Mouse (Mus musculus): ENCODE measurements around the gene Nrp2. TPM values are rescaled to one million over a fixed set of nuclear protein-coding genes. Genes with fewer than 3 reads are reported as not detected.
A peak's percentile ranks its signal among the peaks of the same experiment; 100 is the strongest.

The Nrp2 gene
- total RNA-seq, 1 experiment from 2014 or later, result 5.0 TPM

DNA sequence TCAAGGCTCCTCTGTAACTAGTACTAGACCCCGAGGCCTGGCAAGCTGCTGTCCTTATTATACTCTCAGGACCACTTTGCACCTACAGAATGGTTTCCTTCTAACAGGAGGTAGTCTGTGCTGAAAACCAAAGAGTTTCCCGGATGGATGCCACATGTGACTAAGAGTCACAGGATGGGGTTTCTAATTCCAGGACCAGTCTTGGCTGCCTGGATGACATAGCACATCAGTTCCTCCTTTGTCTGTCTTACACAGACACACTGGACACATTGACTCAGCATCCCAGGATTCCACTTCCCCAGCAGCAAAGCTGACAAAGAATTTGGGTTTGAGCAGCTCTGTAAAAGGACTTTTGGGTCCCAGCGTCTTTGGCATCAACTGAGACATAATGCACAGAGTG, 17.1 kb downstream of the Nrp2 start:
- ATAC-seq (replicated peaks; ENCODE audit: insufficient number of reproducible peaks, low FRiP score, low TSS enrichment, poor library complexity, severe bottlenecking), result no peak

DNA sequence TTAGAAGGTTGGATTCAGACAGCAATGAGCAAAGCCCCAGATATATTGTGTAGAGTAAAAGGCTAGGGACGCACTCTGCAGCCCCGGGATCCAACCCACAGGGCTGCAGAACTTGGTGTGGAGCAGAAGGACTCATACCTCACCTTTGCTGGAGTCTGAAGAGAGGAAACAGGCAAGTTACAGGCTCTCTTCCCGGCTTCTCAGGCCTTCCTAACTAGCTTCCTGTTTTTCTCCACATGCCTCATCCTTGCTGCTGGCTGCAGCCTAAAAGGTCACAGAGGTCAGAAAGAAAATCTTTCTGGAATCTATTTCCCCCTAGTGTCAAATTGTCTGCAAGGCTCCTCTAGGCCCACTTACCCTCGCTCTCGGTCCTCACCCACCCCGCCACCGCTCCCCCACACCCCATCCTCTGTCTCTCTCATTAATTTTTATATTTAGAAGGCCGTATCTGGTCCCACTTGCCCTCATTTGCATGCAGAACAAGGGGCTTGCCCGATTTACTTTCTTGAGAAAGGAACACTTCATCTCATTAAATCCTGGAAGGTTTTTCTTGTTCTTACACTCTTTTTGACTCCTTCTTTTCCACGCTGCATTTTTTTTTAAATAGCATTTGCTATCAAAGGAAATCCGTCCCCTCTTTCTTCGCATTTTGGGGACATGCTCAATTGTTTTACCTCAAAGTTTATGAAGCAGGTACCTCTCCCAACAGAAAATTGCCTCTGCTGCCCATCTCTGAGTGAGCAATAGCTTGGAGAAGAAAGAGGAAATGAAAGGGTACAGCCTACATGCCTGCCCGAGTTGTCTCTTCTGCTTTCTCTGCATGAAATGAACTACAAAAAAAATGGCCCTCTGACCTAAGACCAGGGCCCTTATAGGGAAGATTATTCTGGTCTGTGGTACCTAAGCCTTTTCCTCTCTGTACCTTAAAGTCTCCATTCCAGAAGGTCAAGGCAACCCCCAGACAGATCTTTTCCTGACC, 17.9 kb downstream of the Nrp2 start:
- ATAC-seq (replicated peaks; ENCODE audit: insufficient number of reproducible peaks, low FRiP score, low TSS enrichment, poor library complexity, severe bottlenecking), result peak; percentile 59; the same call in 1 of the 2 replicates

DNA sequence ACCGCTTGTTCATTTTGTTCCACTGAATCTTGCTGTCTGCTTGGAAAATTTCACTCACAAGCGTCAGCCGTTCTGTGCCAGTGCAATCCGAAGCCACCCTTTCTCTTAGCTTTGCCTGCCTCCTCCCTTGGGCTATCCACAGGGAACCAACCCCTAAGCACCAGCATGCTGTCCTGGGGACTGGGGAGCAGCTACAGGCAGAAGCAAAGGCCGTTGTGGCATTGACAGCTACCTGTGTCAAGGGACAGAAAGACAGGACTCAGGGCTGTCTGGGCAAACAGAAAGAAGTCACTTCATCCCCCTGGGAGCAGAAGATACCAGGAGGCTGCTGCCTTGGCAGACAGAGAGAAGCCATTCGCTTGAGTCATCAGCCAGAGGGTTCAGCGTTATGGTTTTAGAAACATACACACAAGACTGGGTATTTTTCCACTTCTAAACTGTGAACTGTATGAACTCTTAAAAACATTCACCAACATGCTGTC, 18.7 kb downstream of the Nrp2 start:
- ATAC-seq (replicated peaks; ENCODE audit: insufficient number of reproducible peaks, low FRiP score, low TSS enrichment, poor library complexity, severe bottlenecking), result no peak

DNA sequence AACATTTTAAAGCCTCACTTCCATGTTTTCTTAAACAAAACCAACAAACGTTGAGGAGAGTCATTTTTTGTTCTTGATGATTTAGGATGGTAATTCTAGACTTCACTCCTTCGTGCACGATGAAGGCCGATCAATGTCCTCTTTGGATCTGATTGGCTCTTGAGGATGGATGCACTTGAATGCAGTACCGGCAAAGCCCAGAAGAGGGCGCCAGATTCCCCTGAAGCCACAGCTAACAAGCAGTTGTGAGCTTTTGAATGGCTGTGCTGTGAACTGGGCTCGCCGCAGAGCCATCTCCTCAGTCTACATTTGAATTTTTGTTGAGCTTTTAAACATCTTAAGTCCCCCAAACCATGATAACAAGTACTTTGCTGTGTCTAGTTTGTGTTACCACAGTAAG, 19.4 kb downstream of the Nrp2 start:
- no peak for ATAC-seq (replicated peaks; ENCODE audit: insufficient number of reproducible peaks, low FRiP score, low TSS enrichment, poor library complexity, severe bottlenecking)

DNA sequence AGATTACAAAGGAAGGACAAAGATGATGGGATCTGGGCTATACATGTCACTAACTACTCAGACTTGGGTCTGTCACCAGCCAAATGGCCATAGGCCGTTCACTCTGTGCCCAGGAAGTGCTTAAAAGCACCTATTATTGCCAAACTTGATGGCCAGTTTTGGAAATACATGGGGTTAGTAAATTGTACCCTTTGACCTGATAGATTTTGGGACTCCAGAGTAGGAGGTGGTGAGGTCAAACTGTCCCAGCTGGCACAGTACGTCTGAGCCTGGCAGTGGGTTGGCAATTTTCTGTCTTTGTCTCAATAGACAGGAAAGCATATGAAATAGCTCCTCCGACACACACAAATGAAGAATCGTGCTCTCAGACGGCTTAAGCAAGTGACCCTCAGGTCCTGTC, 20.8 kb downstream of the Nrp2 start:
- no peak for ATAC-seq (replicated peaks; ENCODE audit: insufficient number of reproducible peaks, low FRiP score, low TSS enrichment, poor library complexity, severe bottlenecking)

DNA sequence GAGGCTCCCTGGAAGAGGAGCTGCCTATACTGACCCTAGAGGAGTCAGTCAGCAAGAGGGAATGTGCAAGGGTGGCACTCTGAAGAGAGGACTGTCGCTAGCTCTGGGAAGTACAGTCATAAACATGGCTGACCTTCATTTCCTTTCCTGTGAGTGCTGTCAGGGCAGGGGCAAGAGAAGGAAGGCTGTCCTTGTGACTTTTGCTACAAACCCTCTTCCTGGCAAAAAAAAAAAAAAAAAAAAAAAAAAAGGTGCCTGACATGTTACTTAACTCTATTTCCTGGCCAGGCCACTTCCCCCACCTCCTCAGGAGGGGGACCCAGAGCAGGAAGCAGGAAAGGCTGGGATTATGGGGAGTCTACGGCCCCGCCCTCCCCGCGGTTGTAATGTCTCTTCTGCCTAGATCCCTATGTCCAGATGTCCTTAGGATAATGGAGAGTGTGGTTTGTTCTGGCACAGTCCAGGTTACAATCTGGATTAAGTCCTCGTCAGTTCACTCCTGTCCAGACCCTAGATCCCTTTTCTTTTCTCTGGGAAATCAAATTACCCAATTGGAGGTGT, 21.5 kb downstream of the Nrp2 start:
- ATAC-seq (replicated peaks; ENCODE audit: insufficient number of reproducible peaks, low FRiP score, low TSS enrichment, poor library complexity, severe bottlenecking), result no peak

DNA sequence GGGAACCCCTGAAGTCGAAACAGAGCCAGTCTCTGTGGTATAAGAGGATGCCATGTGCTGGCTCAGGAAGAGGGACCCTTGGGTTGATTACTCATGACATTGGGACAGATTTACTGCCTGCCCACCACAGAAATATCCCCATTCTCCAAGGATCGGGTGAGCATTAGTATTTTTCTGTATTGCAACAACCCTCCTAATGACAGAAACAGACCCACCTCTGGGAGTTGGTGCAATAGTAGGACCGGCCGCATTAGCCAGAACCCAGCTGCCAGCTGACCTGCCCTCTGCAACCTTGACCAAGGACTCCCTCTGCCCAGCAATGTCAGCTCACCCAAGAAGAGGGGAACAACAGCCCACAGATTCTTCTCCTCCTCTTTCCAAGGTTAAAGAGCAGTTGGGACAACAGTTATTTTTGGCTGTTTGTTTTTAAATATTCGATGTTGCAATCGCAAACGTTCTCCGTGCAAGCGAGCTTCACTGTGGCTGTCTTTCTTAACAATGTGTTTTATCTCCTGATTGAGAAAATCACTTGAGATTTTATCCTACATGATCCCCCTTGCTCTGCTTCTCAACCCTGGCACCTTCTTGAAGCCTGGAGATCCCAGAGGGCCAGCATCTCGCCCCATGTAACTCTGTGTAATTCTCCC, 22.1 kb downstream of the Nrp2 start:
- ATAC-seq (replicated peaks; ENCODE audit: insufficient number of reproducible peaks, low FRiP score, low TSS enrichment, poor library complexity, severe bottlenecking), result no peak

DNA sequence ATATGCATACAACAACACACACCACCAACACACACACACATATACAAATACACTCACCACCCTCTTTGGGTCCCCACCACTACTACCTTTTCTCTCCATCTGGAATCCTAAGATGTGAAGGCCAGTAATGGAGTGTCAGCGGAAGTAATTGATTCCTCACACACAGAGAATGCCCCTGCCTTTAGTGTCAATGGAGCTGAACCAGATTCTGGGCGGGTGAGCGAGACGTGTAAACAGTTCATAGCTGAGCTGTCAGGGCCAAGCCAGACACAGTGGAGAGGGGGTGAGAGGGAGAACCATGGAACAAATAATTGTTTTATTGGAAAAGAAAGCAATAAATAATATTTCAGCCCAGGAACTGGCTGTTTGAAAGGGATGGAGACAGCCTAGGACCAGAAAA, 24.1 kb downstream of the Nrp2 start:
- ATAC-seq (replicated peaks; ENCODE audit: insufficient number of reproducible peaks, low FRiP score, low TSS enrichment, poor library complexity, severe bottlenecking), result no peak

DNA sequence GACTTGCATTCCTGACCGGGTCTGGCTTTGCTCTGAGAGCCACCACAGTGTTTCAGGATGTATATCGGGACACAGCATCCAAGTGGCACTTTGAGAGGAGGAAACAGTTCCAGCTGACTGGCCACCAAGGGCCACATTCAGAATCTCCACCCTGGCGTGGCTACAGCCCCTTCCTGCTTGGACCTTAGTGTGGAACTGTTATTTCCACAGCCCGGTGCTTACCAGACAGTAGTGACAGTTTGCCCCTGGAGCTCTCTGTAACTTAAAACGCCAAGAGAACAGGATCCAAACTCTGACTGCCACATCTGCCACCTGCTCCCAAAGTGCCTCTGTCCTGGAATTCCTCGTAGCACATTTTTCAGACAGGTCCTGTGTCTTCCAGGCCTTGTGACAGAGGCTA, 25.3 kb downstream of the Nrp2 start:
- no peak for ATAC-seq (replicated peaks; ENCODE audit: insufficient number of reproducible peaks, low FRiP score, low TSS enrichment, poor library complexity, severe bottlenecking)

DNA sequence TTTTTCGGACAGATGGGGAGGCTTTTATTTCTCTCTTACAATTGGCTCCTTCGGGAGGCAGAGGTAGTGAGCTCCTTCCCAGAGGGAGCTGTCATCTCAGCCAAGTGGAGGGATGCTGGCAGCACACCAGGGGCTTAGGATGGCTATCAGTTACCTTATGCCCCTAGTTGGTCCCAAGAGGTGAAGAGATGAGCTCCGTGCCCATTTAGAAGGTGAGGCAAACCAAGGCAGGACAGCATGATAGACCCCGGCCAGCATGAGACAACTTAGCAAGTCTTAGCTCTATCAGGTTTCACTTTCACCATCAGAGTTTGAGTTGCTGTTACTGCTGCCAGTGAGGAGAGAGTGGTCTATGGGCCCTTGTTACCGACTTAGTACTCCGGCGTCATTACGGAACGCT, 25.8 kb downstream of the Nrp2 start:
- no peak for ATAC-seq (replicated peaks; ENCODE audit: insufficient number of reproducible peaks, low FRiP score, low TSS enrichment, poor library complexity, severe bottlenecking)

DNA sequence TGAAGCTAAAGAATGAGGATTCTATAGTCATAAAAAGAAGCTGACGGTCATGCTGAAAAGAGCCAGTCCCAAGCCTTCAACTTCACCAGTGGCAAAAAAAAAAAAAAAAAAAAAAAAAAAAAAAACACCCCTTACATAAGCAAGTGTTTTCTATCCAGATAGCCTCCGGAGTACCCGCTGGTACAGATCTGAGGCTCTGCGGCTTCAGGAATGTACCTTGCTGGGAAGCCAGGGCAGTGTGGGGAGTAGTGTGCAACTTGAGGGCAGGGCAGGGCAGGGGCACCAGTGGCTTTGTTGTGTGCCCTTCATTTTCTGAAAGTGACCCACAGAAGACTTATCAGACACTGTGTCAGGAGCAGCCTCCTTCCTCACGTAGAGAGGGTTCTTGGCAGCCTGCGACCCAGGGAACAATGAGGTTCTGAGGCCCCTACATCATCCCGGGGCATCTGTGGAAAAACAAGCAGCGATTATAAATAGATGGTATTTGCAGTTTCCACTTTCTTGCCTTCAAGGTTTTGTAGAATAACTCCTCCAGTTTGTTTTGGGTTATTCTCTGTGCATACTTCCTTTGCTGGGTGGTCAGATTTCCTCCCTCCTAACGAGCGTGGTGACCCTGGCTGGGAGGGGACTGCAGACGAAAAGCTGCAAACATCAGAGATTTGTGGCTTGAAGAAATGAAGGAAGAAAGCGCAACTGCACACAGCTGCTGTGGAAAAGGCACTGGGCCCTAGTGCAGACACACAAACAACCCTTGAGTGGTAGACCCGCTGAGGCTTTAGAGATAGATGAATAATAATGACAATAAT, 26.5 kb downstream of the Nrp2 start:
- ATAC-seq (replicated peaks; ENCODE audit: insufficient number of reproducible peaks, low FRiP score, low TSS enrichment, poor library complexity, severe bottlenecking), result no peak

DNA sequence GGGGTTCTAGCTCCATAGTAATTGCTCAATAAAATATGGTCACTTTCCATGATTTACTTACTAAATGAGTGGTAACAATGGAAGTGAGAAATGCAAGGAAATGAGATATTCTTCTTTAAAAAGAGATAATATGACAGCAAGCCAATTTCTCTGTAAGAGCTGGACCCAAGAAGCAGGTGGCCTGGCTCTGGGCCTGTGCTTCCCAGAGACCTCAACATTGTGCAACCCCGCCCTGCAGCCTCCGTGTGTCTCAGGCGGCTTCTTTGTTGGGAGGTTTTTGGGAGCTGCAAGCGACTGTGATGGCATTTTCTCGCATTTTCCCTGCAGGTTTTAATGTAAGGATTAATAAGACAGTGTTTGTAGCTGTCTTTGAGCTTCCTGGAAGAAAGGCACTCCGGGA, 29.0 kb downstream of the Nrp2 start:
- ATAC-seq (replicated peaks; ENCODE audit: insufficient number of reproducible peaks, low FRiP score, low TSS enrichment, poor library complexity, severe bottlenecking), result no peak

DNA sequence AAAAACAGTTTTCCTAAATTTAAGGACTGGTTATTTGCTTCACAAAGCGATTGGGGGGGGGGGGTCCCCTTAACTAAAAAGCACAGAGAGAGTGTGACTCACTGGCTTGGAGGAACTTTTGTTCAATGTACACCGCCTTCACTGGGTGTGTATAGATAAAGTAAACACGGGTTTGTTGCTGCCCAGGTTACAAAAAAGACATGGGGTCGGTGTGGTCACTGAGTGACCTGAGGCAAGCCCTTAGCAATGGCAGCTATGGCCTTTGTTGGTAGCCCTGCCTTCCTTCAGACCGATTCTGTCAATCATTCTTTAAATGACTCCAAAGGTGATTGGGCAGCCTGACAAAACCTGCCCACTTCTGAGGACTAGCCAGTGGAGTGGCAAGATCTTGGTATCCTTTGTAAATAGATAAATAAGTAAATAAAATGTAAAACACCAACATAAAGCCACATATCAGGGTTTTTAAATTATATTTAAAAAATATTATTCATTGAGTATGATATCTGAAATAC, 31.4 kb downstream of the Nrp2 start:
- no peak for ATAC-seq (replicated peaks; ENCODE audit: insufficient number of reproducible peaks, low FRiP score, low TSS enrichment, poor library complexity, severe bottlenecking)

DNA sequence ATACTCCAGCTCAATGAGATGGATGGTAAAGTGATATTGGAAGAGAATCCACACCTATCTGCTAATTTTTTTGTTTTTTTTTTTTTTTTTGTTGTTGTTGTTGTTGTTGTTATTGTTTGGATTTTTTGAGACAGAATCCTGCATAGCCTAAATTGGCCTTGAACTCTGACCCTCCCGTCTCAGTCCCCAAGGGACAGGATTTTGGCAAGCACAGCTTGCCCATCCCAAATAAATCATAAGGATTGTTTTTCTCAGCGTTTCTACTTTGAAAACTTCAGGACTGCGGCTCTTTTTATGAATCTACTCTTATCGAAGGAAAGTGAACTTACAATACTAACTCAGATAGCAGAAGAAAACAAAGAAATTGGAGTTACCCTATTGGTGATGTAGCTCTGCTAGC, 31.9 kb downstream of the Nrp2 start:
- ATAC-seq (replicated peaks; ENCODE audit: insufficient number of reproducible peaks, low FRiP score, low TSS enrichment, poor library complexity, severe bottlenecking), result no peak

DNA sequence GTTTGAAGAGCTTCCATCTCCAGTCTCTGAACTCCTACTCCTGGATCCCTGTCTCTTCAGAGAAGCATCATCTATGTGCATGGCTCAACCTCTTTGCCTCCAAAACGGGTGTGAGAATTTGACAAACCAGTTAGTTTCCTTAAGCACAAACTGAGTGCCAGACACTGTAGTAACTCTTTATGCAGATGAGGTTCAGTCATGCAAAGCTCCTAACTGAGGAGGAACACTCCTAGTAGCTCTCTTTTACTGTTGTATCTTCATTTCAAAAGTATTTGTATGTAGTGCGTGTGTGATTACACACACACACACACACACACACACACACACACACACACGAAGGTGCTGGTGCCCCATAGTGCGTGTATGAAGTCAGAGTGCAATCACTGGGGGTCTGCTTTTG, 32.8 kb downstream of the Nrp2 start:
- no peak for ATAC-seq (replicated peaks; ENCODE audit: insufficient number of reproducible peaks, low FRiP score, low TSS enrichment, poor library complexity, severe bottlenecking)

DNA sequence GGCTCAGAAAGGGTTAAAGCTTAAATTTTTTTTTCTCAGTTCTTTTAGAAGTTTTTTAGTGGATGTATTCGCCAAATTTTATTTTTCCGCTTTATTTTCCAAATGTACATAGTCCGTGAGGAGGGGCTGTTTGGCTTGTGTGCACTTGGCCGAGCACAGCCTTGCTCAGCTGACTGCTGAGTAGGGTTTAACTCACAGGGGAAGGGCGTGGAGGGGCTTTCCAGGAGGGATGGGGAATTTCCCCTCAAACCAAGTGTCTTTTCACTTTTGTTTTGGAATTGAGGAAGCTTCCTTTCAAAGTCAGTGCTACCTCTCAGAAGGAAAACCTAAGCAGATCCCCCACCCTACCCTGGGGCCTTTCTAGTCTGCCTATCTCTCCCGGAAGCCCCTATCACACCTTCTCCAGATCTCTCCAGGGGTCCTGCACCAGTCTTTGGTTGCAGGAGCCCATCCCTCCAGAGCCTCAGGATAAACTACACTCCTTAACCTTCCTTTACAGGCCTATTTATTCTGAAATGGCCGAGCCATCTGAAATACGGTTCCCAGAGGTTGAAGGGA, 33.4 kb downstream of the Nrp2 start:
- 0 out of 2 replicates have a peak, but pooled peaks have one; percentile 13 for ATAC-seq (replicated peaks; ENCODE audit: insufficient number of reproducible peaks, low FRiP score, low TSS enrichment, poor library complexity, severe bottlenecking)

DNA sequence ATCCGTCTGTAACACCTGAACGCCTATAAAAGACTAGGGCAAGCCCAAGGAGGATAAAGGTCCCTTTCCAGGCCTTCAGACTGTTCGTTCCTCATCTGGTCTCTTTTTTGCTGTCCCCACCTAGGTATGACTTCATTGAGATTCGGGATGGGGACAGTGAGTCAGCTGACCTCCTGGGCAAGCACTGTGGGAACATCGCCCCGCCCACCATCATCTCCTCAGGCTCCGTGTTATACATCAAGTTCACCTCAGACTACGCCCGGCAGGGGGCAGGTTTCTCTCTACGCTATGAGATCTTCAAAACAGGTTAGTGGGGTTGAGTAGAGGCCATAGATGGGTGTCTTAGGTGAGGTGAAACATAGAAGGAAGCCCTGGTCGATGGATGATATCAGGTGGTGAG, 35.1 kb downstream of the Nrp2 start:
- ATAC-seq (replicated peaks; ENCODE audit: insufficient number of reproducible peaks, low FRiP score, low TSS enrichment, poor library complexity, severe bottlenecking), result no peak

DNA sequence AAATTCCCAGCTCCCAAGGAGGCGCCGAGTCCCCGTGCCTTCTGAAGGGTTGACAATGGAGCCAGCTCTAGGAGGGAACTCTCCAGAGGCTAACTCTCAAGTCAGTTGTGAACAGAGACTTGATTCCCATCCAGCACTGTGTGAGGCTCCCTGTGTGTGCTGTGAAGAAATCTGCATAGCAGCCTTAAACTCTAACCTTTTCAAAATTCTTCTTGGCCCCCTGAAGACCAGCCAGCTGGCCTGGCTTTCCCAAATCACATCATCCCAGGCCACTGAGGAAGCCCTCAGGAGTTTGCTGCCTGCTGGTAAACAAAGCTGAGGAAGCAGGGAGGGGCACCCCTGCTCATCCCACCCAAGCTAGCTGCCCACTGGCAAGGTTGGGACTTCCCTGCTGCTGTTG, 39.0 kb downstream of the Nrp2 start:
- no peak for ATAC-seq (replicated peaks; ENCODE audit: insufficient number of reproducible peaks, low FRiP score, low TSS enrichment, poor library complexity, severe bottlenecking)
